Mouse (Mus musculus) liver, adult (tissue): Measurements from ENCODE around the gene Fibp.

Source experiments
- GATA4 ChIP-seq: IDR thresholded peaks from 2 replicates; pipeline ENCODE4 v1.6.1; 2014; ENCODE audit warnings: mild to moderate bottlenecking, low read length; ENCODE audit not compliant: insufficient replicate concordance

The Fibp gene

DNA sequence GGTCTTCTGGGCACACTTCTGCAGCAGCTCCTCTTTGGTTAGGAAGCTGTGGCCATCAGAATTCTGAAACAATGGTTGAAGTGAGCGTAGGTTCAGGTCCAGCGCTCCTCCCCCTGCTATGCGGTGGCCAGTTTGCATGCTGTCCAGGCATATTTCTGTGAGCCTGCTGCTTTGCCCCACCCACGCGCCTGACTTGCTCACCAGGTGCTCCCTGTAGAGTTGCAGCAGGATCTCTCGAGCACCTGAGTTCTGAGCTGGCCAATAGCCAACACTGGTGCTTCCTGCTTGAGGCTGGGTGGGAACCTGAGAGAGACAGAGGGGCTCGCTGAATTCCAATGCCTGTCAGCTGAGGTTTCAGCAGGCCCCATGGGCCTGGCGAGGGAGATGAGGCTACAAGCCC is 25.9 kb downstream of the Fibp start:
- no peak for TF ChIP-seq GATA4

DNA sequence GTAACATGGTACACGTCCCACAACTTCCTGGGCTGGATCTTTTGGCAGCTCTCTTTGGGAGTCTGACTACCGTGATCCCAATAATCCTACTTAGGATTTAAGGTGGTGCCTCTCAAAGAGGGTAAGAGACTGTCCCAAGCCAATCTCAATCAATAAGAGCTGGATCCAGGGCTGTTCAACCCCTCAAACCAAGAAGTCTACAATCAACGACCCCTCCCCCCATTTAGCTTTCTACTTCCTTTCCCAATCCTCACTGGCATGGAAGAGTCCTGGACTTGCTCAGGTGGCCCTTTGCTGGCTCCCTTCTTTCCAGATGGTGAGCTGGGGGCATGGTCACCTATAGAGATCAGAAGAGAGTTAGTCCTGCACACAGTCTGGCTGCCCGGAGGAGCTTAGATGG is 26.4 kb downstream of the Fibp start:
- TF ChIP-seq GATA4: no peak

DNA sequence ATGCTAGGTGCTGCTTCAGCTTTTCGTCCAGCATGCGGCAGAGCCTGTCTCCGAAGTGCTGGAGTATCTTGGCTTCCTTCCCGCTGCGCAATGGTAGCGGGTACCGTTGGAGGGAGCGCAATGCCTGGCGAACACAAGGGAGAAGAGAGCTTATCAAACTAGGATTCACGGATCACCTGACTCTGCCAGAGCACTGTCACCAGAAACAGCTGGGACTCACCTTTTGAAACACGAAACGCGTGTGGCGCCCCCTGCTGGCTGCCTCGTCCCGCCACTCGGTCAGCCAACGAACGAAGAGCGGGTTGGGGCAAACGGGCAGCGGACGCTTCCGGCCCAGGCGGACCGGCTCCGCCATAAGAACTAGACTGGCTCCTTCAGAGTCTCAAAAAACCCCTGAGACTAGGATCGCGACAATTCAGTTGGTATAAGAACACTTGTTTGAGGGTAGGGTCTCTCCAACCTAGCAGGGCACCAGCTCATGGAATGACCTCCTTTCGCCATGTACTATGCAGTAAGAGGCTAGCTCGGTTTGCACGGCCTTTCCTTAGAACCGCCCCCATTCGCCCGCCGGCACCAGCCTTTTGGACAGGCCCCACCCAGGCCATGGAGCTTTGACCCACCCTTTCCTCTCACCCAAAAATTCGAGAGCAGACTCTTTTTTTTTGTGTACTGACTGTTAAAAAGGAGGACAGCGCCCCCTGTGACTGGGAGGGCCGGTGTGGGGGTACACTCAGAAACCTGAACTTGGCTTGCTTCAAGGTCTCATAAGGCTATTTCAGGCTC is 27.5 kb downstream of the Fibp start, which contains the start of gene Mus81:
Mus81 (minus strand) TSS at position 635 of the 783 bp plus-strand sequence.
- TF ChIP-seq GATA4: no peak; the same call in 1 of the 2 replicates

DNA sequence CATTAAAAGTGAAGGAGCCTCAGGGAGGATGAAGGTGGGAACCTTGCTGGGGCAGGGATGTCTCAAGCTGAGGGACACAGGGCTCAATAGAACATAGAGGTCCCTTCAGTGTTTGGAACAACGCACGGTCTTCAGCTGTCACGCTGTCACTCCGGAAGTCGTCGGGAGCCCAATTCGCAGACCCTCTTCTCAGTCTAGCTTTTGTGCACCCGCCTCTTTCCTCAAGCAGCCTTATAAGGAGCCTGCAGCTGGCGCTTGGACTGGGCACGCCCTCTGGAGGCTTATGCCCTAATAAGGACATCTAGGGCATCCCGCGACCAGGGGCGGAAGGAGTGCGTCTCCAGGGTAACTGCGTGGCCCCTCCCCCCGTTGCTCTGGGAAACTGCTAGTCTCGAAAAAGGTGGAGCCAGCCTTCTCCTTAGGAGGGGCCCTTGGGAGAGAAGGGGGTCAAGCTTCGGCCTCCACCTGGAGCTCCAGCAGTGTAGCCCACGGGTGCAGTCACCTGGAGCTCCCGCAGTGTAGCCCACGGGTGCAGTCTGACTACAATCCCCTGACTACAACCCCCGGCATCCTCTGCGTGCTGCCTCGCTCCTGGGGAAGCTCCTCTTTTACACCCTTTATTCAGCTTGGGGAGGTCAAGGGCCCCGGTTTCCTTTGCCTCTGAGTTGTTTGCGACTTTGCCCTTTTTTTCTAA is 28.6 kb downstream of the Fibp start:
- no peak for TF ChIP-seq GATA4

DNA sequence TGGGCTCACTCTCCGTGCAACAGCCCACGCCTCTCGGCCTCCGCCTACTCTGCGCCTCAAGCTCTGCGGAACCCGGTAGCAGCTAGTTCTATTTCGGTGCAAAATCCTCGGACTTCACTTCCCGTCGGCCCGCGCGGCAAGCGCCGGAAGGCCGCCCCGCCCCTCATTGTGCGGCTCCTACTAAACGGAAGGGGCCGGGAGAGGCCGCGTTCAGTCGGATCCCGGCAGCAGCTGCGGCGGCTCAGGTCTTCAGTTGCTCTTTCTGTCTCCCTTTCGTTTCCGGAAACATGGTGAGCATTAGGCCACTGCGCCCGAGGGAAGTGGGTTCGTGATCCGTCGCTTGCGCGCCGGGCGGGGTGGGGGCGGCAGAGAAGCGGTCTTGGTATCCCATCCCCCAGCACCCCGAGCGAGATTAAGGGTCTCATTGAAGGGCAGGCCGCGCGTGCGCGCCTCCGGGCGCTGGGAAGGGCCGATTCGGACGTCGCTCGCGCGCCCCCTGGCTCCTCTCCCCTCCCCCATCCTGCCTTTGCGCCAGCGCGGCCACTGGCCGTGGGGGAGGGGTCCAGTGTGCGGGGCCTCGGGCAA is 30.0 kb downstream of the Fibp start, which contains the start of gene Cfl1:
Cfl1 (plus strand) TSS at position 143 of the 585 bp plus-strand sequence.
- TF ChIP-seq GATA4: no peak

DNA sequence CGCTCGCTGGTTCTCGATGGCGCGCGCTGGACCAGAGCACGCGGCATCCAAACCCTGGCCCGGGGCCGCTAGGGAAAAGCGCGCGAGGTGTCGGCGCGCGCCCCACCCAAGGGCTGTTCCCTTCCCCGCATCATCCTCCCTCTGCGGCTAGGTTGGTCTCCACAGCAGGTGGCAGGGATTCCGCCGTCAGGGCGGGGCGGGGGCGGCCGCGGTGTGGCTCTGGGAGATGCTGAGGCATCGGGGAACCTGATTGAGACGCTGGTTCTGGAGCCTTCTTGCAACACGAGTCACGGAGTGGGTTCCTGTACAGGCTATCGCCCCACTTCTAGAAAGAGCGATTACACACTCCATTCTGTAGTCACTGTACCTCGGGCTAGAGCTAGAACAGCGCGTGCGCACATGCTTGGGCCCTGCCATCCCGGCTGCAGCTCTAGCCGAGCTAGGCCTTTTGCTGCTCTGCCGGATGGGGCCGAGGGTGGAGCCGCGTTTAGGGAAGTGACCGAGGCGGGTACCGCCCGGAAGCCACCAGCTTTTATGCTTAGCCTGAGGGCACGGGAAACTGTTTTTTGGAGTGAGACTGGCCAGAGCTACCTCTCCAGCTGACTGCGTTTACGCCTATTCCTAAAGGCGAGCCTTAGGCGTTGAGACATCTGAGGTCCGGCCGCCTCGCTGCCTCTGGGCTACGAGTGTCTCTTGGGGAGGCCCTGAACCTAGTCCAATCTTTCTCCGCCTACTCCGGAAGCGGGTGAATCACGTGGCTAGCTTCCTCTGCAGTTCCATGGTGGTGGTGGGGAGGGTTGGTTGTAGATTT is 30.7 kb downstream of the Fibp start:
- TF ChIP-seq GATA4: peak; percentile 25; the same call in 1 of the 2 replicates

DNA sequence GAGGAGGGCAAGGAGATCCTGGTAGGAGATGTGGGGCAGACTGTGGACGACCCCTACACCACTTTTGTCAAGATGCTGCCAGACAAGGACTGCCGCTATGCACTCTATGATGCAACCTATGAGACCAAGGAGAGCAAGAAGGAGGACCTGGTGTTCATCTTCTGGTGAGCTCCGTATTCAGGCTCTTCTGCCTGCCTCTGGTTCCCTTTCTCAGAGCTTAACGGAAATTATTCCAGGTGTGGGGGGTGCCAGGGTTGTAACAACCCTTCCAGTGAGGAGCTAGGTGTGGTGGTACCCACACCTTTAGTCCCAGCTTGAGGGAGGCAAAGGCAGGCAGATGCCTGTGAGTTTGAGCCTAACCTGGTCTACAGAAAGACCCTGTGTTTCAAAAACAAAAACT is 32.2 kb downstream of the Fibp start:
- TF ChIP-seq GATA4: no peak

DNA sequence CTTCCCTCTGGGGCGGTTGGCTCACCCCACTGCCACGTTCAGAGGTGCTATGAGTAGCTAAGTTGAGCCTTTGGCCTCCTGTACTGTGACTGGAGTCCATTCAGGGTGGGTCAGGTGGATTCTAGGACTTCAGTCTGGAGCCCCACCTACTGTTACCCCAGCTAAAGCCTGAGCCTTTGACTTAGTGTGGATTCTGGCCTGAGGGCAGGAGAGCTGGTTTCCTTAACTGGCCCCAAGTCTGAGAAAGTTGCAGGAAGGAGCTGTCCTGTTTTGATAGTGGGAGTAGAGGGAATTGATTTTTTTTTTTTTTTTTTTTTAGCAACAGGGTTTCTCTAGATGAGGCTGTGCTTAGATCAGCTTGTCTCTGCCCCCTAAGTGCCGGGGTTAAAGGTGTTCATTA is 33.9 kb downstream of the Fibp start:
- no peak for TF ChIP-seq GATA4

DNA sequence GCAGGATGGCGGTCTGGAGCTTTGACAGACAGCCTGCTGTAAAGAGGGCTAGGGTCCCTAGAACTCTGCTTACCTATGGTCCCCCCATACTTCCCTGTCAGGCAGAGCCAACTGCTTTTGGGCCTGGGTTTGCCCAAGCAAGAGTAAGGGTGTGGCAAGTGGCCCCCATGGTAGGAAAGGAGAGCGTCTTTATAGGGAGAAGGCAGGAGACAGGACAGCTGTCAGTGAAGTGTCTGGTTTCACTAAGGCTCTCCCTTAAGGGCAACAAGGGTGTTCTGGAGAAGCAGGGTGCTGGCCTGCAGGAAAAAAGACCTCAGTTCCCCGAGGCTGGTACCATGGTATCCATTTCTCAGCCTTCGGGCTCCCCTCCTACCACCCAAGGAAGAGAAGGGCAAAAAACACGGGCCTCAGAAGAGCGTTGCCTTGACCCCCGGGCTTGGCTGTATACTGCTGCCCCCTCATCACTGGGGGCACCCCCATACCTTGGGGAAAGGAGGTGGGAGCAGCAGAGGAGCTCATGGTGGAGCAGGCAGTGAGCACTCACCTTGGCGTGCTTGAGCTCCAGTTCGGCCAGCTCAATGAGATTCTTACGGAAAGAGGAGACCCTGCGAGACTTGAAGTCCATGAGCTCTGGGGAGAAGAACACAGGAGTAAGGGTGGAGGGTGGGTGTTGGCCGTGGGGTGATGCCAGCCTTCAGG is 35.1 kb downstream of the Fibp start:
- TF ChIP-seq GATA4: no peak

DNA sequence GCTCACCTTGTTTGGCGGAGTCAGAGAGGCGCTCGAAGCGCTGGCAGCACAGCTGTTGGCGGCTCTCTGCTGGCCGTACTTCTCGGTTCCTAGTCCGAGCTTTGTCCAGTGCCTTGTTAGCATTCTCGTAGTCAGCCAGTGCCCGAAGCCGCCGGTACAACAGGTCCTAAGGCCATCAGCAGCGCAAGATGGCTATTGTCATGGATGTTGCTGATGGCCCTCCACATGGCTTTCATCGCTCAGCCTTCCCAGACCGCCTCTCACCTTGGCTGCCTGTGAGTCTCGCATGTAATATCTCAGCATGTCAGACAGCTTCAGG is 35.6 kb downstream of the Fibp start:
- no peak for TF ChIP-seq GATA4

DNA sequence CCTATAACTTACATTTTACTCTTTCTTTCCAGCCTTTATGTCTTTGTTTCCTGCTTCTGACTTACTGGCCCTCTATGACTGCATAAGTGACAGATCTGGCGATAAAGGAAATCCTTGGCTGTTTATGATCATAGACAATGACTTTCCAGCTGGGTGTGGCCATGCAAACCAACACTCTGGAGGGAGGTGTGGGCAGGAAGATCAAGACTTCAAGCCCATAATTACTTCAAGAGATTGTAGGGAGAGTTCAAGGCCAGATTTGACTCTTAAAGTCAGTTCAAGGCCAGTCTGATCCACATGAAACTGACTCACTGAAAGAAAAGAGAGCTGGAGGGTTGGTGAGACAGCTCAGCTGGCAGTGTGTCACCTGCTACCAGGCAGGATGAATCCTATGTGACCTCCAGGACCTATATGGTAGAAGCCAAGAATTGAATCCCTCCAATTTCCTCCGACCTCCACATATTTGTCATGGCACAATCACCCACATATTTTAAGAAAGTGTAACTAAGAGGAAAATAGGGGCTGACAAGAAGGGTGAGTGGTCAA is 40.0 kb downstream of the Fibp start:
- TF ChIP-seq GATA4: no peak

DNA sequence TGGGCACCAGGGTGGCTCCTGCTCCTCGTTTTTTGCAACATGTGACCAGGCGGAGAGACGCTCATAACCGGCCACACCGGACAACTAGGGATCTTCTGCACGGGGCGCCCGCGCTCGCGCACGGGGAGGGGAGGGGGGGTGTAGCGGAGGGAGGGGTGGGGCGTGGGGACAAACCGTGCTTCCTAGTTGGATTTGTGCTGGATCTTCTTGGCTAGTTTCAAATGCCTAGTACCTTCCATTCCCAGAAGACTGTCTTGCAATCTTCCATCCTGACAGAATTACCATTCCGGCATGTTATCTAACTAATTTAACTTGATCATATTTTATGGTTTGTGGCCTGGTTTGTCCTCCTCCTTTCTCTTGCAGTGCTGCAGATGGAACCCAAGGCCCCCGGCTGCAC is 43.3 kb downstream of the Fibp start, which contains the start of gene 1700020D05Rik:
1700020D05Rik (minus strand) TSS at position 101 of the 400 bp plus-strand sequence.
- TF ChIP-seq GATA4: no peak

DNA sequence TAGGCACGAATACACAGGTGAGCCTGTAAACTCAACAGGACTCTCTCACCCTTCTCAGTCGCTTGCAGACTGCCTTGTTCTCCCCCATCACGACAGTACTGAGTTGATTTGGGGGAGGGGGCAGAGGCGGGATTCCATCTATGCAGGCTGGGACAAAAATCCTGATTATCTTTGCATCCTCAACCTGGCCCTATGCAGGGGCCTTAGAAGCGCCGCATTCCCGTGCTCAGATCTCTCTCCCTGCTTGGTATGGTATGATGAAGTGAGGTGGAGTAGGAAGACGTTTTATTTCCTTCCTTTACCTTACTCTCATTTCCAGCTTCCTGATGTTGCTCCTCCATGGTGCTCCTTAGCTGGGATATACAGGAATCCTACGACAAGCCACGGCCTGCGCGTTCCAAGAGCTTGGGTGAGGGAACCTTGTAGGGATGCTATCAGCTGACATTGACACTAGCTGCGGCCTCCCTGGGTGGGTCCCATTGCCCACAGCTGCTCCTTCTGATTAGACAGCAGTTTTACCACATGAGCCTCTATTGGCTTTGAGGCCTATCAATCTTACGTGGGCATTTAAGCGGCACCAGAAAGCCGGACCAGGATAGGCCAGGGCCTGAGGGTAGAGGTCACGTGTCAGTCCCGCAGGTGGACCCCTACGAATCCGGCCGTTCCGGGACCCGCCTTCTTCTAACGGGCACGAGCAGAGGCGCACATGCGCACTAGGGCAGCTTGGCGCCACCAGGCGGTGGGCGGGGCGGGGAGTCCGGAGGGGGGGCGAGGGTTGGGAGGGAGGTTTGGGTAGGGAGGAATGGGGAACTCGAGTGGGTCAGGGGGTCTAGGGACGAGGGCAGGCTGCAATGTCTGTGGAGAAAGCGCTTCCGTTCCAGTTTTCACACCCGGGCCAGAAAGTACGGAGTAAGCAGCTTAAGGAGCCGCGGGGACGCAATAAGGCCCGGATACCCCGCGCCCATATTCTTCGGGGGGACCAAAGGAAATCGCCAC is 49.9 kb downstream of the Fibp start, which contains the start of gene Snx32:
Snx32 (minus strand) TSS at position 508 of the 996 bp plus-strand sequence.
- TF ChIP-seq GATA4: peak; percentile 57; the same call in 1 of the 2 replicates
